Mouse (Mus musculus): ENCODE results near the gene Tfap2e. TPM values are rescaled to one million over a fixed set of nuclear protein-coding genes. Genes with fewer than 3 reads are reported as not detected.

The Tfap2e gene
- total RNA-seq, 2 experiments from 2014 or later: not detected

DNA sequence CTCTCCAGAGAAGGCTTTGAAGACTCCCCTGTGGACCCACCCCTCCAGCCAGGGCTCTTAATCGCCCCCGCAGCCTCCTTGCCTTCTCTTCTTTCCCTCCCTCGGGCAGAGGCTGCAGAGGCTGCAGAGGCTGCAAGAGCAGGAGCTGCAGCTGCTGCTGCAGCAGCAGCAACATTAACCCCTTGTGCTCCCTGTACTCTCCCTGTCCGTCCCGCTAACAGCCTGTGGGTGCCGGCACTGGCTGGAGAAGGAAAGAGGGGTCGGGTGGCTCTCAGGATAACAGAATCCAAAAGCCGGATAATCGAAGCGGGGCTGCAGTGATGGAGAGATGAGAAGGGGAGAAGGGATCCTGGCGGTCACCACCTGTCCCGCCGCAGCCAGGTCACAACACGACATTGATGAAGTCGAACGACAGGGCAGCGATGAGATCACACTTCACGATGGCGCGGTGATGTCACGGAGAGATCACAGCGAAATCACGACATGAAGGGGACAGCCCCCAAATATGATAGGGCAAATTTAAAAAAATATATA, 16.6 kb upstream of the Tfap2e start:
- peak in 1 of 2 experiments; percentile 25 for DNase-seq
- intact Hi-C loops (cut with DNase I): loop anchor here (5.0 kb wide), 1 partner anchor 275 kb away; no protein-coding TSS in a partner anchor

DNA sequence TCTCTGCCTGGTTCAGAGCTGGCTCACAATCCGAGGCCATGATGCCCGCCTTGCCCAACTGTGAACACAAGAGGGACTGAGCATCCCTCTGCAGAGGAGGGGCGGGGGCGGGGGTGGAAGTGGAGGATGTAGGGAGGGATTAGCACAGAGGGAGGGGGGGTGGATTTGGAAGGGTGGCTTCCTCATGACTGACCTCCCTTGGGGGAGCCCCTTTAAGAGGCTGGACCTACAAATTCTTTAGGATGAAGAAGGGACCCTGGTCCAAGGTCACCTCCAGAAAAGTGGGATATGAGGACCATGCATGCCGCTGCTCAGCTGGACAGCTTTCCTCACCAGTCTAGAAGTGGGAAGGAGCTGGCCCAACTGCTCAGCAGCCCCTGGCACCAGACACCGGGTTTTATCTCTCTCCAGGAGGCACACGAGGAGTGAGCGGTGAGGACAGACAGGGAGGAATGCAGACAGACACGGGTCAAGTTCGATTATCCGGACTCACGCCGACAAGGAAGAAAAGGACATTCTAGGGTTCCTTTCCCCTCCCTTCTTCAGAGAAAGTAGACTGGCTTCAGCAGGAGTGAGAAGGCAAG, 16.1 kb upstream of the Tfap2e start:
- intact Hi-C loops (cut with DNase I): loop anchor here (5.0 kb wide), 1 partner anchor 275 kb away; no protein-coding TSS in a partner anchor
- no peak for DNase-seq

GRCm38 (mm10) chr4:126751556-126752023, 15.6 kb upstream of the Tfap2e start:
- DNase-seq: no peak
- intact Hi-C loops (cut with DNase I): loop anchor here (5.0 kb wide), 1 partner anchor 276 kb away; no protein-coding TSS in a partner anchor

DNA sequence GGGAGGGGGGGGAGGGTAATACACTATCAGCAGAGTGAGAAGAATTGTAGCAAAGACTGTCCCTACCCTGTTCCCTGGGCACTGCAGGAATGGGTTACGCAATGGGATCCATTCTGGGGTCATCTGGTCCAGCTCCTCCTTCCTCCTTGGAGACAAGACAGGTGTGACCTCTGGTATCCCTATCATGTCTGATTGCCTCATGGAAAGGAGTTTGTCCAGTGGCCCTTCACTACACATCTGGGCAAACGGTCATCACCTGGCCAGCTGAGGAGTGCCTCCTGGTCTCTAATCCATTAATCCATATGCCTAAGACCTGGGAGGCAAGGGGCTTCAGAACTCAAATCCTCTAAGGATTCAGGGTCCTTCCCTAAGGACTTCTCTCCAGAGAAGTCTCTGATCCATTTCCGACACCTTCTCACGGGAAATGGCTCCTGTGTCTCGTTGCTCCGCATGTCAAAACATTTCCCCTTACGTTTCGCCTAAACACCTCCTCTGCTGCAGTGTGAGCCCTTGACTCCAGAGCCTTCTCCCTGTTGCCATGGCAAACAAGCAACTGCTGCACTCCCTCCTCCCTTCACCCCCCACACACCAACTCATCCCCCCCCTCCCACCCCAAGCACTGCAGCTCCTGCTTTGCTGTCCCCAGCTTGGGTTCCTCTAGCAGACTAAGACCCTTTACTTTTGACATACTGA, 15.0 kb upstream of the Tfap2e start:
- intact Hi-C loops (cut with DNase I): loop anchor here (5.0 kb wide), 1 partner anchor 276 kb away; no protein-coding TSS in a partner anchor
- DNase-seq: no peak

DNA sequence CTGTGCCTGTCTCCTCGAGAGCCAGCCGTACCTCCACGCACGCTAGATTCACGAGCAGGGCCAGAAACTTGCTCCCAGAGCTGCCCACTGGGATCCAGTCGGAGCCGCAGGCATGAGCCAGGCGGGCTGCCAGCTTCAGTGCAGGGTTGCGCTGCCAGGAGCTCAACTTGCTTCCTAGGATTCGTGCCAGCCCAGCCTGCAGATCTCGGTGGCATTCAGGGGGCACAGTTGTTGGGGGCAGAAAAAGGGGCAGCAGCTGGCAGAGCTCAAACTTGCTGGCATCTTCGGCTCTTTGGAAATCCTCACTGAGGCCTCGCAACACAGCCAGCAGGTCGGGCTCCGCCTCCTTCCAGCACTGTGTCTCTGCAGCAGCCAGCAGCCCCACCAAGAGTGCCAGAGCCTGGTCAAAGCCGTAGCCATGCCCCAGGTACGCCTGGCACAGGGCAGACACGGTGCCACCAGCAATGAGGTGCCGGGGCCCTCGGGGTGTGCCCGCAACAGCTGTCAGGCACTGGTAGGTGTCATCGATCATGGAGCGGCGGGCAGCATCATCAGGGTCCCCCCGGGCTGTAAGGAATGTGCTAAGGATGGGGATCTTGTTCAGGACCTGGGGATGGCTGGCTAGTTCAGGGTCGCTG, 14.1 kb upstream of the Tfap2e start:
- peak; percentile 44 to 58 for DNase-seq
- intact Hi-C loops (cut with DNase I): loop anchor here (5.0 kb wide), 1 partner anchor 277 kb away; no protein-coding TSS in a partner anchor

DNA sequence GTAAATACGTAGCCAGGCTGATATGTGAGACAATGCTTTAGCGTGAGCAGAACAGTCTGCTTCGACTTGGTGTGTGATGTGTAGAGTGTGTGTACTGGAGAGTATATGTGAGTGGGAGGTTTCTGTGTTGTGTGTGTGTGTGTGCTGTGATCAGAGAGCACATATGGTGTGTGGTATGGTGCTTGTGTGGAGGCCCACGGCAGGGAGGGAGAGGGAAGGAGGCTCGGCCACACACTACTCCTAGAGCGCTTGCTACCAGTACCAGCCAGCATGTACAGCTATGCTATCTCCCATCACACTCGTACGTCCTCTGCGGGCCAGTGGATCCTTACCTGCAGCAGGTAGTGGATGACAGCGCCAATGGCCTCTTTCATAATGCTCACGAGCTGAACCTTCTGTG, 13.5 kb upstream of the Tfap2e start:
- intact Hi-C loops (cut with DNase I): no loop called here
- no peak for DNase-seq

GRCm38 (mm10) chr4:126748381-126748780, 12.3 kb upstream of the Tfap2e start:
- no peak for DNase-seq
- intact Hi-C loops (cut with DNase I): no loop called here

GRCm38 (mm10) chr4:126746194-126746840, 10.3 kb upstream of the Tfap2e start:
- intact Hi-C loops (cut with DNase I): no loop called here
- no peak for DNase-seq

- peak; percentile 49 to 68 for DNase-seq
Observed at GRCm38 (mm10) chr4:126745506-126746193, 9.6 kb upstream of the Tfap2e start.

DNA sequence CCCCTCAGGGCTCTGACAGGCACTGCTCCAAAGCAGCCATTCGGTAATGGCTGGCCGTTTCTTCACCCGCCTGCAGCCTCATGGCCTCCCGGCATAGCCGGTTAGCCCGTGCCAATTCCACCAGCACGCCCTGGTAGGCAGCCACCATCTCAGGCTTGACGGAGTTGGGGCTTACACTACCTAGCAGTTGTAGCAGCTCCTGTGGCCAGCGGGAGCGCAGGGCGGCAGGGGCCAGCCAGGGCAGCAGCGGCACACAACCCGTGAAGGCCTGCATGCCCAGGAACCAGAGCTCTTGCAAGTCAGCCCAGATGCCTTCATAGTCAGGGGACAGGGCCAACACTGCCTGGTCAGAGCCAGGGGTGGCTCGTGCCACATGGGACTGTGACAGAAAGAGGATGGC, 8.8 kb upstream of the Tfap2e start:
- intact Hi-C loops (cut with DNase I): loop anchor here (2.0 kb wide), 1 partner anchor 96 kb away; no protein-coding TSS in a partner anchor
- no peak for DNase-seq

More at GRCm38 (mm10) chr4:126745506-126746193, 9.6 kb upstream of the Tfap2e start:
- intact Hi-C loops (cut with DNase I): loop anchor here (2.0 kb wide), 1 partner anchor 95 kb away; no protein-coding TSS in a partner anchor

DNA sequence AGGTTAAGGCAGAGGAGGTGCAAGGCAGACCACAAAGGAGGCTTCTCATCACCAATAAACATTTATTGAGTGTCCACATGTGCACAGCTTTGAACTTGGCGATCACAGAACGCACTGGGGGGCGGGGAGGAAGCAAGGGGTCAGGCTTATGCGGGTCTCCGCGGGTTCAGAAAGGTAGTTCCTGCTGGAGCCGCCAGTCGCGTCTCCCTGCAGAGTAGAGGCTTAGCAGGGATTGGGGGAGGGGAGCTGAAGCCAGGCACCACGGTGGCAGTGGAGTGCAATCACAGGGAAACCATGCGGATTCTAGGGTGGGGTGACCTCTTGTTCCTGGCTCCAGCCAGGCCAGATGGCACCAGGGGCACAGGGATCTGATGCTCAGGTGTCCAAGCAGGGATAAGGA, 7.7 kb upstream of the Tfap2e start:
- no peak for DNase-seq
- intact Hi-C loops (cut with DNase I): loop anchor here (2.0 kb wide), 1 partner anchor 97 kb away; no protein-coding TSS in a partner anchor

DNA sequence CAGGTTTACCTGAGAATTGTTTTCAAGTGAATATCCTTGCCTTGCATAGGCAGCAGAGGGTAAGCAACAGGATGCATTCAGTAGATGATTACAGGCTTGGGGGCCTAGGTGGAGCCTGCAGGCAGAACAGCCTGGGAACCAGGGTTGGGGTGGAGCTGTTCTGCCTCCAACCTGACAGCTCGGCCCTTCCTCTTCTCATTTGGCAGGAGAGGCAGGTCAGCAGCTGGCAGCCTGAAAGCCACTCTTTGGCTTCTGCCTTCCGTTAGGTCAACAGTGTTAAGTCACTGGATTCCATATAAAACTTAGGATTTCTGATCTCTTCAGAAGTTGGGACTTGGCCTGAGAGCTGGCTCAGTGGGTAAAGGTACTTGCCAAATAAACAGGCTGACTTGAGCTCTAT, 6.9 kb upstream of the Tfap2e start:
- DNase-seq: no peak
- intact Hi-C loops (cut with DNase I): no loop called here

GRCm38 (mm10) chr4:126741448-126741847, 5.4 kb upstream of the Tfap2e start:
- intact Hi-C loops (cut with DNase I): loop anchor here (1.0 to 2.0 kb wide), 3 partner anchors 109 to 187 kb away; no protein-coding TSS in a partner anchor
- DNase-seq: peak; percentile 78 to 81

DNA sequence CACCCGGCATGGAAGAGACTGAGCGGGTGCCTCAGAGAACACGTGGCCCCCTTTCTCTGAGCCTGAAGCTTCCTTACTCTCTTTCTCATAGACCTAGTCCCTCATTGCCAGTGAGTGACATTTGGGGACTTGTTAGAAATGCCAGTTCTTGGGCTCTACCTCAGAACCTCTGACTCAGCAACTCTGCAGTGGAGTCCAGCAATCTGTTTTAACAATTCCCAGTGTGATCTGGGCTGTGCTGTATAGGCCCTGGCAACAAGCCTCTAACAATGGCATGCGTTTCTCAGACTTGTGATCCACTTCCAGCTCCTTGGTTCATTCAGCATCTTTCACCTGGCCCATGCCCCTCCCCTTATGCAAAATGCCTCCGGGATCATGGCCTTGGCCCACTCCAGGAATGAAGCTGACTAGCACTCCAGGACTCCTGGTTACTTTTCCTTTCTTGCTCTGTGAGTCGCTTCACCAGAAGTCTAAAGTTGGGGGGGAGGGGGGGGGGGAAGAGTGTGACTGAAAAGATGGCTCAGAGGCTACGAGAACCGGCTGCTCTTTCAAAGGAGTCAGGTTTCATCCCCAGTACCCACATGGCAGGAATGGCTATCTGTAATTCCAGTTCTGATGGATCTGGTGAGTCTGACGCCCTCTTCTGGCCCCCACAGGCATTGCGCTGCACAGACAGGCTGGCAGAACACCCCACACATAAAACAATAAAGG, 4.1 kb upstream of the Tfap2e start:
- DNase-seq: no peak
- intact Hi-C loops (cut with DNase I): loop anchor here (2.0 kb wide), 1 partner anchor 107 kb away; no protein-coding TSS in a partner anchor

DNA sequence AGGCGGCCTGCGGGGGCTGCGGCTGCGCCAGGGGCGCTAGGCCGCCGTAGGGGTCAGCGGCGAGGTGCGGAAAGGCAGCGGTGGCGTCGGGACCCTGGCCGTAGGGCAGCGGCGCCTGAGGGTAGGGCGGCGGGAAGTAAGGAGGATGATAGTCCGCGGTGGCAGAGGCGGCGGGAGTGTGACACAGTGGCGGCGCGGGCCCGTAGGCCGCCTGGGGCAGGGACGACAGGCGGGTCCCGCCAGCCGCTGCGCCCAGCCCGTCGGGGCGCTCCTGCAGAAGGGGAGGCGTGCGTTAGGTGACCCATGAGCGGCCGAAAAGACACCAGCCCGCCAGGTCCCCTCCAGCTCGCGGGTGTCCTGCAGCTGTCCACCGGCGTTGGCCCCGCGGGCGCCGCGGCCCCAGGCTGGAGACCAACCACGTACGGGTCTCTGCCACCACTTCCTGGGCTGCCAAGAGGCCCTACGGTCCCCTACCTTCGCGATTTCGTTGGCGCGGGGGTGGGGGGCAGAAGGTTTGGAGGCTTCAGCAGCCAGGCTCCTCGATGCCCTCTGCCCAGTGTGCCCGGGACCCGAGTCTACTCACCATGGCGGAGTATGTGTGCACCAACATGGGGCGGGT, 549 bp downstream of the Tfap2e start:
- DNase-seq: no peak
- intact Hi-C loops (cut with DNase I): no loop called here

DNA sequence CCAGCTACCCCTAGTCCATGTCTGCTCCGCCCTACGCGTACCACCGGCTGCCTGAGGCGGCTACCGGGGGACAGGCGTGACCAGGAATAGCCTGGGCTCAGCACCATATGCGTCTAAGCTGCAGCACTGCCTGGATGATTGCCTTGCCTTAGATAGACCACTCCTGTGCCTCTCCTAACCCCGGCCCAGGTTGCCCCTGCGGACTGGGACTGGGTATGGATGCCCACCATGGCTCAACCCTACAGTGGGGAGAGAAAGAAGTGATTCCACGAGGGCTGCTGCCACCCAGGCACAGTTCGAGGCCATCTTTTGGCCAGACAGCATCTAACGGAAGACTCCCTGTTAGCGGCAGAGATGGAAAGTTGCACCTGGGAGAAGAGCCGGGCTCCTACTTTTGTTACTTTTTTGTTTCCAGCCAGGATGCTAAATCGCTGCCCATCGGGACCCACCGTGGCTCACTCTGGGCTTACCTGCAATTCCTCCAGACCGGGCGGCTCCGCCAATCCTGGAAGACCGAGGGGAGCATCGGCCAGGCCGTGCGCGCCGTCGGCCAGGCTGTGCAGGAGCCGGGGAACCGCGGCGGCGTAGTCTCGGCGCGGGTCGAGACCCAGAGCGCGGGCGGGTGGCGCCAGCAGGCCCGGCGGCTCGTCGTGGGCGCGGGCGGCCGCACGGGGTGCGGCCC, 1.2 kb downstream of the Tfap2e start:
- intact Hi-C loops (cut with DNase I): no loop called here
- DNase-seq: no peak

DNA sequence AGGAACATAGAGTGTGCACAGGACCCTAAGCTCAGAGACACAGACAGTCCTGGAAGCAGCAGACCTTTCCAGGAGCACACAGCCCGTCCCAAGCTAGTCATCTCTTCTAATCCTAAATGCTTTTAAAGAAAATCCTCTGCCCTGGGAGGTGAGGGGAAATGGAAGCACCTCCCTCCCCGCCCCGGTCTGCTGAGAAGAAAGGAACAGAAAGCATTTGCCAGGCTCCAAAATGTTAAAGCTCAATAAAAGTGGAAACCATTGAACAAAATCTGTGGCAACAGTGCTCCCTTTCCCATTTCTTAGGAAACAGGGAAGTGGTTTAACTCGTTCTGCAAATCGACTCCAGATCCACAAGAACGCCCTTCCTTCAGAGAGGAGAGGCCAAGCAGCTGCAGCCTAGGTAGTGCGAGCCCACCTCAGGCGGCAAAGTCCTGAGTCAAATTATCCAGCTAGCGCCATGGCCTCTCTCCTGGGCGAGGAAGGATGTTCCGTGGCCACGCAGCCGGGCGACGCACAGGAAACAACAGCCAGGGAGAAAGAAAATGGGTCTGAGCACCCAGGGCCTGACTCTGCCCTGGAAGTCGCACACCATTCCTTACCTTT, 1.9 kb downstream of the Tfap2e start:
- intact Hi-C loops (cut with DNase I): no loop called here
- DNase-seq: no peak

Measured in heart, postnatal 36 days (tissue).